Mouse (Mus musculus) stomach, postnatal 0 days (tissue): ENCODE results near the gene Gm11172.

Experiments
- CTCF ChIP-seq: IDR thresholded peaks from 2 replicates; pipeline ENCODE4 v1.5.1; 2016; ENCODE audit warnings: antibody characterized with exemption, low read depth, mild to moderate bottlenecking, moderate library complexity
- EP300 ChIP-seq: optimal IDR thresholded peaks from 2 replicates; pipeline ENCODE3; 2016; ENCODE audit warnings: antibody characterized with exemption

- TF ChIP-seq CTCF (no peak), EP300 (no peak)
These were observed 22.3 kb downstream of the Gm11172 start, which contains the start of gene Rmi2 for GRCm38 (mm10) chr16:10834911-10835587.
